Mouse (Mus musculus) liver, adult 2 months (tissue): ENCODE measurements around the gene Gm28635. TPM values are rescaled to one million over a fixed set of nuclear protein-coding genes. Genes with fewer than 3 reads are reported as not detected.
A peak's percentile ranks its signal among the peaks of the same experiment; 100 is the strongest.

Experiments
- DNase-seq: peaks from one replicate; pipeline ENCODE4 v3.0.0-alpha.2; 2011; ENCODE audit warnings: low read depth, low spot score; ENCODE audit errors: extremely low read depth
- H3K27ac ChIP-seq: fragments of 200-500 bp; replicated peaks from 2 replicates; pipeline ENCODE4 v1.5.1; 2012; ENCODE audit warnings: low read depth, mild to moderate bottlenecking, control low read depth, inconsistent platforms, low read length; ENCODE audit not compliant: insufficient read depth
- H3K27me3 ChIP-seq: fragments of 200-500 bp; 2 replicates; pipeline ENCODE4 v1.6.1; 2012; ENCODE audit warnings: mild to moderate bottlenecking, moderate library complexity, low read length, inconsistent platforms; ENCODE audit not compliant: control insufficient read depth, insufficient read depth
- H3K36me3 ChIP-seq: fragments of 200-500 bp; 2 replicates; pipeline ENCODE4 v1.6.1; 2012; ENCODE audit warnings: low read length, inconsistent platforms; ENCODE audit not compliant: control insufficient read depth, insufficient read depth
- H3K4me1 ChIP-seq: fragments of 200-500 bp; 2 replicates; pipeline ENCODE4 v1.6.1; 2011; ENCODE audit warnings: low read length; ENCODE audit not compliant: control insufficient read depth, insufficient read depth
- H3K4me3 ChIP-seq: fragments of 200-500 bp; 2 replicates; pipeline ENCODE4 v1.5.1; 2011; ENCODE audit warnings: low read depth, mild to moderate bottlenecking, control low read depth, low read length, moderate library complexity; ENCODE audit not compliant: insufficient read depth
- H3K79me2 ChIP-seq: fragments of 200-500 bp; 2 replicates; pipeline ENCODE4 v1.6.1; 2012; ENCODE audit warnings: inconsistent platforms, mild to moderate bottlenecking, low read length, moderate library complexity; ENCODE audit not compliant: control insufficient read depth, insufficient read depth
- H3K9ac ChIP-seq: fragments of 200-500 bp; 2 replicates; pipeline ENCODE4 v1.6.1; 2012; ENCODE audit warnings: low read depth, mild to moderate bottlenecking, control low read depth, inconsistent platforms, low read length
- CTCF ChIP-seq: fragments of 200-500 bp; IDR thresholded peaks from 2 replicates; pipeline ENCODE4 v1.5.1; 2011; ENCODE audit warnings: low read depth, low read length, control low read depth
- POLR2A ChIP-seq: fragments of 200-500 bp; IDR thresholded peaks from 2 replicates; pipeline ENCODE4 v1.6.1; 2011; ENCODE audit warnings: low read length, control low read depth; ENCODE audit not compliant: insufficient read depth; ENCODE audit errors: extremely low read depth
- WGBS: fragments of 180-500 bp; shearing (Covaris S2); methylation state at CpG from one replicate; pipeline ENCODE4 v1.1.7; 2018; 5-methylcytosine and 5-hydroxymethylcytosine counted together
- polyA plus RNA-seq: library from polyadenylated mRNA; depleted of rRNA; stranded (reverse); fragments of >200 nt; gene quantifications from 2 replicates; pipeline ENCODE4 v1.2.3, GENCODE M21; 2012; rRNA removed
- total RNA-seq: library from RNA; depleted of rRNA; stranded (reverse); fragments of >200 nt; gene quantifications from 2 replicates; pipeline ENCODE4 v1.2.3, GENCODE M21; 2014; rRNA removed

The Gm28635 gene
- total and polyA plus RNA-seq, 2 experiments = not detected

DNA sequence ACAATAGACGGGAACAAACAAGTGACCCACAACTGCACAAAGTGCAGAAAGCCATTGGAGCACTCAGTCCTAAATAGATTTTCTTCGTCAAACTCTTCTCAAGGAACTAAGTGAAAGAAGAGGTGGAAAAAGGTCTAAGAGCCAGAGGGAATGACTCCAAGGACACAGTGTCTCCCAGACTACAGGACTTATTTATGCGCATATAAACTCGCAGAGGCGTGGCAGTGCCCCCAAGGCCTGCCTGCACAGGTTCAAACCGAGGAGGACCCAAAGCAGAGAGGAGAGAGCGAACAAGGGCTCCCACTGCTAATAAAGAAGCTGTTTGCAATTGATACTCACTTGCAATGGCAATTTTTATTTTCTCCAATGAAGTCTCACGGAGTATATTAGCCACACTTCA is 92.1 kb downstream of the Gm28635 start:
- peaks cover 3% of the 10 kb centered on the region; the same call in 1 of the 2 replicates for H3K36me3 ChIP-seq
- WGBS = 96% methylated on average over 8 of the region's 8 CpGs
- no peaks in the 10 kb centered on the region for H3K79me2 ChIP-seq
- no peaks in the 10 kb centered on the region for H3K27me3 ChIP-seq
- no peak for TF ChIP-seq CTCF
- no peak for TF ChIP-seq POLR2A
- H3K4me3 ChIP-seq = no peak overlapping the region
- H3K27ac ChIP-seq = no peak overlapping the region
- no peaks in the 10 kb centered on the region for H3K4me1 ChIP-seq
- H3K9ac ChIP-seq = no peak overlapping the region
- no peak for DNase-seq

DNA sequence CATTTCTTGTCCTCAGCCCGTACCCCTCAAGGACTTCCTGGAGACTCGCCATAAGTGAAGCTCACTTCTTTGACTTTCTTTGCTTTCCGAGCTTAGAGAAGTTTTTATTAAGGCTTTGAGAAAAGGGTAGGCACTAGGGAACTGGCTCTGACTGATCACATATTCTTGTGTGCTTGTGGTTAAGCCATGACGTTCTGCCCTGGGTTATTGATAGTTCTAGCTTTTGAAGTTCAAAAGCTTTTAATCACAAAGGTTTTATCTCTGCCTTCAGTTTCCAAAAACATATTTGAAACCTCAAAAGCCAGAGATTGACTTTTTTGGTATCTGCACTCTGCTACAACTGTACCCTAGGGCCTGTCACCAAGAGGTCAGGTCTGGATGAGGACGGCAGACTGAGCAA is 95.6 kb downstream of the Gm28635 start:
- no peak overlapping the region for H3K4me3 ChIP-seq
- H3K27me3 ChIP-seq = no peaks in the 10 kb centered on the region
- DNase-seq = no peak
- no peaks in the 10 kb centered on the region for H3K79me2 ChIP-seq
- no peaks in the 10 kb centered on the region for H3K4me1 ChIP-seq
- H3K36me3 ChIP-seq = 0 out of 2 replicates have a peak, but pooled peaks cover 1% of the 10 kb centered on the region
- H3K27ac ChIP-seq = no peak overlapping the region
- WGBS = 71% methylated on average over 5 of the region's 5 CpGs
- TF ChIP-seq POLR2A (no peak), CTCF (no peak)
- H3K9ac ChIP-seq = no peak overlapping the region

DNA sequence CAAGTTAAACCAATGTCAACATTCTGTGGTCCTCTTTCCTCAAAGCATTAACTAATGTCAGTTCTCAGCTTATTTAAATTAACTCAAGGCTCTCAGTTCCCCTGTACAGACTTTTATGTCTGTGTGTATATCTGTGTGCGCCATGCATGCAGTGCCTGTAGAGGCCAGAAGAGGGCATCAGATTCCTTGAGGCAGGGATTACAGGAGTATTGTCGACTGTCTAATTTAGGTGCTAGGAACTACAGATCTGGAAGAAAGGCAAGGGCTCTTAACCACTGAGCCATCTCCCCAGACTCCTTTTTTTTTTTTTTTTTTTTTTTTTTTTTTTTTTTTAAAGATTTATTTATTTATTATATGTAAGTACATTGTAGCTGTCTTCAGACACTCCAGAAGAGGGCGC is 96.6 kb downstream of the Gm28635 start:
- H3K4me1 ChIP-seq = no peaks in the 10 kb centered on the region
- WGBS = 97% methylated on average over 2 of the region's 3 CpGs
- 0 out of 2 replicates have a peak, but pooled peaks cover 1% of the 10 kb centered on the region for H3K36me3 ChIP-seq
- H3K79me2 ChIP-seq = no peaks in the 10 kb centered on the region
- H3K27ac ChIP-seq = no peak overlapping the region
- no peak for DNase-seq
- H3K9ac ChIP-seq = no peak overlapping the region
- no peaks in the 10 kb centered on the region for H3K27me3 ChIP-seq
- H3K4me3 ChIP-seq = no peak overlapping the region
- TF ChIP-seq POLR2A (no peak), CTCF (peak; percentile 42; the same call in 1 of the 2 replicates)

DNA sequence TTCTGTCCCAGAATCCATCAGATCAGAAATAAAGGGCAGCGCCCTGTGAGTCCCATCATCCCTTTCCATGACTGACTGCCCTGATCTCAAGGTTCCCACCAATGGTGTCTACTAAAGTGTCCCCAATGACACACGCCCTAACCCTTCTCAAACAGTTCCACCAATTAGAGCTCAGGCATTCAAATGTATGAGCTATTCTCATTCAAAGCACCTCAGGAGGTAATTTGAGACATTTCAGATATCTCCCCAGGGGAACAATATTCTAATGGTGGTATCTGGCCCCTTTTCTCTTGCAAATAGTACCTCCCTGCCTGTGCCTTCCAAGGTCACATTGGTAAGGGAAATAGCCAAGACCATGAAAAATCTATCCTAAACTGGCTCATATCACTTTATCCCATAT is 98.5 kb downstream of the Gm28635 start:
- TF ChIP-seq POLR2A (no peak), CTCF (no peak)
- WGBS = 99% methylated on average over 2 of the region's 2 CpGs
- no peaks in the 10 kb centered on the region for H3K79me2 ChIP-seq
- no peak for DNase-seq
- H3K27ac ChIP-seq = no peak overlapping the region
- H3K36me3 ChIP-seq = no peaks in the 10 kb centered on the region
- H3K27me3 ChIP-seq = no peaks in the 10 kb centered on the region
- H3K4me1 ChIP-seq = no peaks in the 10 kb centered on the region
- H3K9ac ChIP-seq = no peak overlapping the region
- H3K4me3 ChIP-seq = no peak overlapping the region

DNA sequence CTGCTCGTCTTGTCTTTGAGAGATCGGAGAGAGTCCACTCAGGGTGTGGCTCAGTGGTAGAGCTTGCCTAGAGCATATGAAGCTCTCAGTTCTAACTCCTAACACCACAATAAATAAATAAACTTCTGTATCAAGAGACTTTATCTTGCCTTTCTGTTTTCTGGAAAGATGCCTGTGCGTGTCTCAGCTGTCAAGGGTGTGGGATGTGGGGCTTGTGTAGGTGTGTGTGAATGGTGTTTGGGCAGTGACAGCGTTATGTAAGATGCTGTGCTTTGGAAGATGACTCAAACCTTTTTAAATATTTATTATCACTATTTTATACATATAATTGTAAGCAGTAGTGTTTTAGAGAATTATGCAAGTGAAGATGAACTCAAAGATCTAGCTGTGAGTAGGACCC is 103.7 kb downstream of the Gm28635 start:
- Histone ChIP-seq H3K27ac (no peak overlapping the region), H3K4me3 (no peak overlapping the region), H3K27me3 (no peaks in the 10 kb centered on the region), H3K4me1 (no peaks in the 10 kb centered on the region), H3K79me2 (no peaks in the 10 kb centered on the region), H3K9ac (no peak overlapping the region), H3K36me3 (no peaks in the 10 kb centered on the region)
- no peak for TF ChIP-seq CTCF
- DNase-seq = no peak
- WGBS = 92% methylated on average over 4 of the region's 4 CpGs

DNA sequence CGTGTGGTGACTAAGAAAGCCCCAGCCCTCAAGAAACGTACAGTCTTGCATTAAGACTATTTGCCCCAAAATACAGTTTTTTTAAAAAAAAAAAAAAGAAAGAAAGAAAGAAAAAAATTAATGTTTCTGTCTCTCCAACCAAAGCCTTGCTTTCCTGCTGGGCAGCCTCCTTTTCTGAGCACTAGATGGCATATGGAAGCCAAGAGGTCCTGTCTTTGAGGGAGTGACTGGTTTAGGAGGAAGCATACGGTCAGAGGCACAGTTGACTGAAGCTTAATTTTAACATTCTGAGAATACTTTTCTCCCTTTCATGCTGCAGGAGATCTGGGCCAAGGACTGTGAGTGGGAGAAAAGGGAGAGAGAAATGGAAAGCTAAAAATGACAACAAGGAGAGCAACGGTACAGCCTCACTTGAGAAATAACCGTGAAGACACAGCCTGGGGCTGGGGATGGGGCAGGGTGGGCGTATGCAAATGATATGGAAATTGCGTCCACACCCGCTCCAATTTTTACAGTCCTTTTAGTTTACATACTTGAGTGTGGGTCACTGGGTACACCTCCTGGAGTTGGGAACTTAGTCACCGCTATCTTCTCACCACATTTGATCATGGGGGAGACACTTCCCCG is 120.8 kb downstream of the Gm28635 start:
- Histone ChIP-seq H3K36me3 (no peaks in the 10 kb centered on the region), H3K79me2 (no peaks in the 10 kb centered on the region), H3K4me3 (no peak overlapping the region), H3K9ac (no peak overlapping the region), H3K27ac (no peak overlapping the region), H3K4me1 (no peaks in the 10 kb centered on the region), H3K27me3 (no peaks in the 10 kb centered on the region)
- TF ChIP-seq CTCF (peak; percentile 27; the same call in 1 of the 2 replicates), POLR2A (no peak)
- DNase-seq = peak; percentile 2
- WGBS = 63% methylated on average over 10 of the region's 10 CpGs

Other genes starting within 250 kb of the Gm28635 start
- gene Tfpi, start 201.3 kb downstream of the Gm28635 start, total RNA-seq = 6.6 and 9.6 TPM in 2 replicates
- gene Tfpi, start 201.3 kb downstream of the Gm28635 start, polyA plus RNA-seq = 0.91 and 1.2 TPM in 2 replicates
- 47.4 and 53.2 TPM in 2 replicates for gene Ctnnd1, start 27.3 kb downstream of the Gm28635 start, total RNA-seq
- 29.7 and 31.4 TPM in 2 replicates for gene Ctnnd1, start 27.3 kb downstream of the Gm28635 start, polyA plus RNA-seq
- gene Btbd18, start 19.0 kb downstream of the Gm28635 start, total RNA-seq = 0.07 TPM in 1 of 2 replicates, not detected in the other
- gene Btbd18, start 19.0 kb downstream of the Gm28635 start, polyA plus RNA-seq = not detected in 2 replicates
- 19.2 and 27.3 TPM in 2 replicates for gene Selenoh, start 7.3 kb downstream of the Gm28635 start, total RNA-seq
- gene Selenoh, start 7.3 kb downstream of the Gm28635 start, polyA plus RNA-seq = 18.8 and 19.6 TPM in 2 replicates
- 7.9 and 9.3 TPM in 2 replicates for gene Med19, start 361 bp upstream of the Gm28635 start, total RNA-seq
- gene Med19, start 361 bp upstream of the Gm28635 start, polyA plus RNA-seq = 5.5 and 5.6 TPM in 2 replicates
- gene Tmx2, start 1.1 kb upstream of the Gm28635 start, total RNA-seq = 50.6 and 53.6 TPM in 2 replicates
- 83.5 and 92.1 TPM in 2 replicates for gene Tmx2, start 1.1 kb upstream of the Gm28635 start, polyA plus RNA-seq
- gene Zdhhc5, start 37.1 kb upstream of the Gm28635 start, total RNA-seq = 21.9 and 25.8 TPM in 2 replicates
- 35.6 and 36.1 TPM in 2 replicates for gene Zdhhc5, start 37.1 kb upstream of the Gm28635 start, polyA plus RNA-seq
- gene Clp1, start 49.3 kb upstream of the Gm28635 start, total RNA-seq = 7.9 and 10.9 TPM in 2 replicates
- gene Clp1, start 49.3 kb upstream of the Gm28635 start, polyA plus RNA-seq = 8.6 and 12.6 TPM in 2 replicates
- not detected in 2 replicates for gene Ypel4, start 56.0 kb upstream of the Gm28635 start, total RNA-seq
- 0.05 TPM in 2 replicates for gene Ypel4, start 56.0 kb upstream of the Gm28635 start, polyA plus RNA-seq
- 1.7 and 3.1 TPM in 2 replicates for gene Gm19426, start 65.6 kb upstream of the Gm28635 start, total RNA-seq
- gene Gm19426, start 65.6 kb upstream of the Gm28635 start, polyA plus RNA-seq = 1.9 and 3.0 TPM in 2 replicates
- 298 and 437 TPM in 2 replicates for gene Serping1, start 97.4 kb upstream of the Gm28635 start, total RNA-seq
- gene Serping1, start 97.4 kb upstream of the Gm28635 start, polyA plus RNA-seq = 979 and 1,033 TPM in 2 replicates
- gene Ube2l6, start 120.8 kb upstream of the Gm28635 start, total RNA-seq = 42.4 and 44.3 TPM in 2 replicates
- gene Ube2l6, start 120.8 kb upstream of the Gm28635 start, polyA plus RNA-seq = 99.8 and 106 TPM in 2 replicates
- 0.18 TPM in 1 of 2 replicates, not detected in the other for gene Smtnl1, start 144.6 kb upstream of the Gm28635 start, total RNA-seq
- not detected in 2 replicates for gene Smtnl1, start 144.6 kb upstream of the Gm28635 start, polyA plus RNA-seq
- gene Timm10, start 149.0 kb upstream of the Gm28635 start, total RNA-seq = 36.1 and 36.4 TPM in 2 replicates
- 45.8 and 52.2 TPM in 2 replicates for gene Timm10, start 149.0 kb upstream of the Gm28635 start, polyA plus RNA-seq
- gene Slc43a1, start 160.8 kb upstream of the Gm28635 start, total RNA-seq = 7.2 and 10.0 TPM in 2 replicates
- 8.9 and 12.1 TPM in 2 replicates for gene Slc43a1, start 160.8 kb upstream of the Gm28635 start, polyA plus RNA-seq
- 0.13 TPM in 1 of 2 replicates, not detected in the other for gene Rtn4rl2, start 208.7 kb upstream of the Gm28635 start, total RNA-seq
- 0.29 and 0.50 TPM in 2 replicates for gene Rtn4rl2, start 208.7 kb upstream of the Gm28635 start, polyA plus RNA-seq